Mouse (Mus musculus) forebrain, embryonic 15.5 days (tissue): ENCODE results near the gene Fam217a. TPM values are rescaled to one million over a fixed set of nuclear protein-coding genes. Genes with fewer than 3 reads are reported as not detected.
"Not testable (repeated sequence)": the region's sequence is repeated elsewhere in the genome, so short reads cannot be mapped to it uniquely, and the experiment has no call there.

ENCODE experiments used
- ATAC-seq: fragments of 200-750 bp; cut with Nextera tagmentation; replicated peaks from 2 replicates; pipeline ENCODE4 v1.8.0; 2017; ENCODE audit warnings: mild to moderate bottlenecking, moderate TSS enrichment, moderate library complexity
- H3K27ac ChIP-seq: fragments of 300-500 bp; sonication (generic); replicated peaks from 2 replicates; pipeline ENCODE4 v1.5.1; 2015; ENCODE audit warnings: mild to moderate bottlenecking, inconsistent platforms
- H3K27me3 ChIP-seq: fragments of 300-500 bp; sonication (generic); 2 replicates; pipeline ENCODE4 v1.6.1; 2015; ENCODE audit warnings: inconsistent platforms
- H3K36me3 ChIP-seq: fragments of 300-500 bp; sonication (generic); 2 replicates; pipeline ENCODE4 v1.6.1; 2015; ENCODE audit warnings: mild to moderate bottlenecking, inconsistent platforms
- H3K4me1 ChIP-seq: fragments of 300-500 bp; sonication (generic); 2 replicates; pipeline ENCODE4 v1.6.1; 2015; ENCODE audit warnings: inconsistent platforms
- H3K4me2 ChIP-seq: fragments of 300-500 bp; sonication (generic); replicated peaks from 2 replicates; pipeline ENCODE4 v1.6.1; 2015; ENCODE audit warnings: mild to moderate bottlenecking, inconsistent platforms
- H3K4me3 ChIP-seq: fragments of 300-500 bp; sonication (generic); 2 replicates; pipeline ENCODE4 v1.5.1; 2015; ENCODE audit warnings: mild to moderate bottlenecking, inconsistent platforms
- H3K9ac ChIP-seq: fragments of 300-500 bp; sonication (generic); replicated peaks from 2 replicates; pipeline ENCODE4 v1.6.1; 2015; ENCODE audit warnings: mild to moderate bottlenecking, inconsistent platforms
- H3K9me3 ChIP-seq: fragments of 300-500 bp; sonication (generic); 2 replicates; pipeline ENCODE4 v1.6.1; 2016; ENCODE audit warnings: inconsistent platforms
- WGBS: fragments of 180-500 bp; shearing (Covaris S2); methylation state at CpG from one replicate; pipeline ENCODE4 v1.1.7; 2015; ENCODE audit warnings: mixed read lengths; 5-methylcytosine and 5-hydroxymethylcytosine counted together
- polyA plus RNA-seq: library from polyadenylated mRNA; unstranded; fragments of >200 nt; fragmentation: Nextera tagmentation; extraction: Ambion mirVana; gene quantifications from 2 replicates; pipeline ENCODE4 v1.2.1, GENCODE M21; 2015

Gene Fam217a
- polyA plus RNA-seq, 1 experiment from 2014 or later, result 0.71 TPM

- H3K27me3 ChIP-seq, ATAC-seq, H3K9me3 ChIP-seq, H3K27ac ChIP-seq, H3K4me1 ChIP-seq, H3K4me3 ChIP-seq, H3K9ac ChIP-seq, H3K4me2 ChIP-seq, H3K36me3 ChIP-seq: not testable (repeated sequence)
- 60% methylated on average over 7 of the region's 8 CpGs for WGBS
Observed at GRCm38 (mm10) chr13:34861166-34861565, 62.9 kb downstream of the Fam217a start.

Other genes starting within 250 kb of the Fam217a start
- not detected in 2 replicates for gene Fam50b, start 189.5 kb downstream of the Fam217a start, polyA plus RNA-seq
- 68.4 and 69.6 TPM in 2 replicates for gene Prpf4b, start 49.0 kb downstream of the Fam217a start, polyA plus RNA-seq
- gene 4933417A18Rik, start 99 bp upstream of the Fam217a start, polyA plus RNA-seq, result not detected in 2 replicates
- 0.15 and 0.41 TPM in 2 replicates for gene Eci3, start 39.5 kb upstream of the Fam217a start, polyA plus RNA-seq
- gene Eci2, start 102.8 kb upstream of the Fam217a start, polyA plus RNA-seq, result 116 and 121 TPM in 2 replicates